Mouse (Mus musculus): ENCODE results near the gene Dcaf6.
"Not testable (repeated sequence)": the region's sequence is repeated elsewhere in the genome, so short reads cannot be mapped to it uniquely, and the experiment has no call there.

DNA sequence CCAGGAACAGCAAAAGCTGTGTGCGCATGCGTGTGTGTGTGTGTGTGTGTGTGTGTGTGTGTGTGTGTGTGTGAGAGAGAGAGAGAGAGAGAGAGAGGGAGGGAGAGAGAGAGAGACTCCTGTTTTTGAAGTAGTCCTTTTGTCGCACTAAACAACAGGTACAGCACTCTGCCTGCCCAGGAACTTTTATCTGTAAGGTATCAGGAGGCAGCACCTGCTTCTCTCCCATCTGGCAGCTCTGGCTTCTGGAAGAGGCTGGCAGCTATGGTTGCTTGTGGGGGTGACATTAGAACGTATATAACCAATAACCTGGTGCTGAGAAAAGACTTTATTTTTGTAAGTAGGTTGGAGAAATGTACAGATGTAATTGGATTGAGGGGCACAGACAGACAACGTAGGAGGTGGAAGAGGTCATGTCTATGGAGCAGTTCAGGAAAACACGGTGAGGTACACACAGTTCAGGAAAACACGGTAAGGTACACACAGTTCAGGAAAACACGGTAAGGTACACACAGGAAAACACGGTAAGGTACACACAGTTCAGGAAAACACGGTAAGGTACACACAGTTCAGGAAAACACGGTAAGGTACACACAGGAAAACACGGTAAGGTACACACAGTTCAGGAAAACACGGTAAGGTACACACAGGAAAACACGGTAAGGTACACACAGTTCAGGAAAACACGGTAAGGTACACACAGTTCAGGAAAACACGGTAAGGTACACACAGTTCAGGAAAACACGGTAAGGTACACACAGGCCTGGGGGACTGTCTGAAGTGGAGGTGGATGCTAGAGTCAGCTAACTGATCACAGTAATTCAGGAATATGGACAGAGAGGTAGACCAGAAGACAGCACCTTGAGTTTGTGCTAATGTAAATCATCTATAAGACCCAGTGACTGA lies 131.6 kb downstream of the Dcaf6 start:
- not testable (repeated sequence) for TF ChIP-seq CTCF (IDR thresholded peaks at IDR 0.05; ENCODE audit: borderline replicate concordance, insufficient read depth, low read depth, low read length); POLR2A (IDR thresholded peaks at IDR 0.05; ENCODE audit: borderline replicate concordance, insufficient read depth, low read length)
